Mouse (Mus musculus) neural tube, embryonic 11.5 days (tissue): ENCODE measurements around the gene E030018B13Rik. TPM values are rescaled to one million over a fixed set of nuclear protein-coding genes. Genes with fewer than 3 reads are reported as not detected.

Experiments
- ATAC-seq: fragments of 200-750 bp; cut with Nextera tagmentation; 2 replicates; pipeline ENCODE4 v1.8.0; 2017; ENCODE audit warnings: moderate number of reproducible peaks, mild to moderate bottlenecking, moderate TSS enrichment, moderate library complexity; ENCODE audit not compliant: insufficient read depth, low FRiP score, low TSS enrichment
- DNase-seq: peaks from one replicate; pipeline ENCODE4 v3.0.0-alpha.2; 2015; ENCODE audit warnings: low spot score
- H3K27ac ChIP-seq: fragments of 300-500 bp; sonication (generic); 2 replicates; pipeline ENCODE4 v1.5.1; 2014; ENCODE audit warnings: low read depth, mild to moderate bottlenecking, low read length
- H3K27me3 ChIP-seq: fragments of 300-500 bp; sonication (generic); 2 replicates; pipeline ENCODE4 v1.6.1; 2014; ENCODE audit warnings: mild to moderate bottlenecking, low read length, mixed read lengths; ENCODE audit not compliant: control insufficient read depth, insufficient read depth
- H3K36me3 ChIP-seq: fragments of 300-500 bp; sonication (generic); 2 replicates; pipeline ENCODE4 v1.6.1; 2014; ENCODE audit warnings: mild to moderate bottlenecking, low read length, moderate library complexity, mixed read lengths; ENCODE audit not compliant: control insufficient read depth, insufficient read depth
- H3K4me1 ChIP-seq: fragments of 300-500 bp; sonication (generic); 2 replicates; pipeline ENCODE4 v1.6.1; 2014; ENCODE audit warnings: low read length, mixed read lengths; ENCODE audit not compliant: control insufficient read depth, insufficient read depth
- H3K4me2 ChIP-seq: fragments of 300-500 bp; sonication (generic); 2 replicates; pipeline ENCODE4 v1.6.1; 2014; ENCODE audit warnings: low read depth, mild to moderate bottlenecking, moderate library complexity
- H3K4me3 ChIP-seq: fragments of 300-500 bp; sonication (generic); 2 replicates; pipeline ENCODE4 v1.5.1; 2014; ENCODE audit warnings: low read depth, low read length
- H3K9ac ChIP-seq: fragments of 300-500 bp; sonication (generic); 2 replicates; pipeline ENCODE4 v1.6.1; 2014; ENCODE audit warnings: mild to moderate bottlenecking, low read length
- H3K9me3 ChIP-seq: fragments of 300-500 bp; sonication (generic); 2 replicates; pipeline ENCODE4 v1.6.1; 2016; ENCODE audit warnings: low read length; ENCODE audit not compliant: control insufficient read depth
- WGBS: fragments of 180-500 bp; shearing (Covaris S2); extraction: QIAGEN DNeasy Blood & Tissue Kit; methylation state at CpG from one replicate; pipeline ENCODE4 v1.1.7; 2014; 5-methylcytosine and 5-hydroxymethylcytosine counted together
- polyA plus RNA-seq: library from polyadenylated mRNA; unstranded; fragments of >200 nt; fragmentation: Nextera tagmentation; extraction: Ambion mirVana; gene quantifications from 2 replicates; pipeline ENCODE4 v1.2.1, GENCODE M21; 2014

E030018B13Rik gene
- polyA plus RNA-seq, 1 experiment from 2014 or later: not detected

GRCm38 (mm10) chr7:63910912-63911311 lies 5.7 kb upstream of the E030018B13Rik start:
- no peak for ATAC-seq
- no peak for DNase-seq
- Histone ChIP-seq H3K4me1 (peaks cover 19% of the 10 kb centered on the region), H3K36me3 (no peaks in the 10 kb centered on the region), H3K4me2 (no peak overlapping the region), H3K9me3 (no peaks in the 10 kb centered on the region), H3K9ac (no peak overlapping the region), H3K27me3 (no peaks in the 10 kb centered on the region), H3K27ac (no peak overlapping the region), H3K4me3 (no peak overlapping the region)
- WGBS: 32% methylated on average over 4 of the region's 4 CpGs

- Histone ChIP-seq H3K4me2 (no peak overlapping the region), H3K27ac (no peak overlapping the region), H3K36me3 (no peaks in the 10 kb centered on the region), H3K27me3 (no peaks in the 10 kb centered on the region), H3K9me3 (no peaks in the 10 kb centered on the region), H3K4me3 (no peak overlapping the region), H3K4me1 (peaks cover 19% of the 10 kb centered on the region), H3K9ac (no peak overlapping the region)
- 57% methylated on average over 8 of the region's 8 CpGs for WGBS
- no peak for DNase-seq
- no peak for ATAC-seq
These were observed 5.0 kb upstream of the E030018B13Rik start for GRCm38 (mm10) chr7:63911383-63912233.

- Histone ChIP-seq H3K27me3 (no peaks in the 10 kb centered on the region), H3K9me3 (no peaks in the 10 kb centered on the region), H3K4me2 (no peak overlapping the region), H3K27ac (no peak overlapping the region), H3K4me1 (peaks cover 19% of the 10 kb centered on the region), H3K4me3 (no peak overlapping the region), H3K36me3 (no peaks in the 10 kb centered on the region), H3K9ac (no peak overlapping the region)
- ATAC-seq (peak; percentile 27; the same call in 1 of the 2 replicates), DNase-seq (no peak)
- 23% methylated on average over 7 of the region's 7 CpGs for WGBS
These were observed 4.3 kb upstream of the E030018B13Rik start for GRCm38 (mm10) chr7:63912234-63912810.

- no peak overlapping the region for H3K4me3 ChIP-seq
- H3K4me2 ChIP-seq: no peak overlapping the region
- DNase-seq (no peak), ATAC-seq (peak; percentile 24; the same call in 1 of the 2 replicates)
- H3K27ac ChIP-seq: no peak overlapping the region
- H3K9me3 ChIP-seq: no peaks in the 10 kb centered on the region
- no peaks in the 10 kb centered on the region for H3K36me3 ChIP-seq
- peaks cover 19% of the 10 kb centered on the region for H3K4me1 ChIP-seq
- no peaks in the 10 kb centered on the region for H3K27me3 ChIP-seq
- no peak overlapping the region for H3K9ac ChIP-seq
- 22% methylated on average over 12 of the region's 12 CpGs for WGBS
These were observed 3.5 kb upstream of the E030018B13Rik start for GRCm38 (mm10) chr7:63912924-63913723.

GRCm38 (mm10) chr7:63913724-63914692 lies 2.6 kb upstream of the E030018B13Rik start:
- Histone ChIP-seq H3K27ac (no peak overlapping the region), H3K27me3 (no peaks in the 10 kb centered on the region), H3K4me2 (no peak overlapping the region), H3K9me3 (no peaks in the 10 kb centered on the region), H3K4me3 (no peak overlapping the region), H3K36me3 (no peaks in the 10 kb centered on the region), H3K4me1 (peaks cover 15% of the 10 kb centered on the region), H3K9ac (no peak overlapping the region)
- ATAC-seq (0 out of 2 replicates have a peak, but pooled peaks have one; percentile 6), DNase-seq (no peak)
- WGBS: 46% methylated on average over 10 of the region's 10 CpGs

GRCm38 (mm10) chr7:63914891-63915290 lies 1.8 kb upstream of the E030018B13Rik start:
- Histone ChIP-seq H3K4me3 (no peak overlapping the region), H3K4me1 (peaks cover 15% of the 10 kb centered on the region; the same call in 1 of the 2 replicates), H3K9me3 (no peaks in the 10 kb centered on the region), H3K27ac (no peak overlapping the region), H3K4me2 (no peak overlapping the region), H3K9ac (no peak overlapping the region), H3K27me3 (no peaks in the 10 kb centered on the region), H3K36me3 (no peaks in the 10 kb centered on the region)
- DNase-seq: no peak
- ATAC-seq: no peak
- WGBS: 90% methylated on average over 2 of the region's 2 CpGs

- no peaks in the 10 kb centered on the region for H3K9me3 ChIP-seq
- no peak overlapping the region for H3K4me2 ChIP-seq
- ATAC-seq: no peak
- no peak overlapping the region for H3K4me3 ChIP-seq
- no peak for DNase-seq
- no peak overlapping the region for H3K9ac ChIP-seq
- no peaks in the 10 kb centered on the region for H3K36me3 ChIP-seq
- 89% methylated on average over 6 of the region's 6 CpGs for WGBS
- no peak overlapping the region for H3K27ac ChIP-seq
- no peaks in the 10 kb centered on the region for H3K27me3 ChIP-seq
- peaks cover 6% of the 10 kb centered on the region; the same call in 1 of the 2 replicates for H3K4me1 ChIP-seq
These were observed 1.0 kb downstream of the E030018B13Rik start for GRCm38 (mm10) chr7:63917693-63918092.
